Mouse (Mus musculus) midbrain, embryonic 16.5 days (tissue): ENCODE data around the gene Camk1g. TPM values are rescaled to one million over a fixed set of nuclear protein-coding genes. Genes with fewer than 3 reads are reported as not detected.

ENCODE experiments used
- ATAC-seq: fragments of 200-750 bp; cut with Nextera tagmentation; 2 replicates; pipeline ENCODE4 v1.8.0; 2017; ENCODE audit warnings: moderate TSS enrichment
- H3K27ac ChIP-seq: fragments of 300-500 bp; sonication (generic); 2 replicates; pipeline ENCODE4 v1.5.1; 2014; ENCODE audit warnings: mild to moderate bottlenecking, low read length, mixed read lengths
- H3K27me3 ChIP-seq: fragments of 300-500 bp; sonication (generic); 2 replicates; pipeline ENCODE4 v1.6.1; 2014; ENCODE audit warnings: low read depth, low read length, mixed read lengths; ENCODE audit not compliant: control insufficient read depth, insufficient read depth
- H3K36me3 ChIP-seq: fragments of 300-500 bp; sonication (generic); 2 replicates; pipeline ENCODE4 v1.6.1; 2014; ENCODE audit warnings: mild to moderate bottlenecking, low read length, moderate library complexity, mixed read lengths; ENCODE audit not compliant: control insufficient read depth, insufficient read depth
- H3K4me1 ChIP-seq: fragments of 300-500 bp; sonication (generic); 2 replicates; pipeline ENCODE4 v1.6.1; 2014; ENCODE audit warnings: mild to moderate bottlenecking, low read length, mixed read lengths; ENCODE audit not compliant: control insufficient read depth, insufficient read depth
- H3K4me2 ChIP-seq: fragments of 300-500 bp; sonication (generic); 2 replicates; pipeline ENCODE4 v1.6.1; 2014; ENCODE audit warnings: mild to moderate bottlenecking, low read length, mixed read lengths
- H3K4me3 ChIP-seq: fragments of 300-500 bp; sonication (generic); 2 replicates; pipeline ENCODE4 v1.5.1; 2014; ENCODE audit warnings: low read depth, mild to moderate bottlenecking, low read length, moderate library complexity, mixed read lengths
- H3K9ac ChIP-seq: fragments of 300-500 bp; sonication (generic); 2 replicates; pipeline ENCODE4 v1.6.1; 2014; ENCODE audit warnings: low read depth, low read length, mixed read lengths
- H3K9me3 ChIP-seq: fragments of 300-500 bp; sonication (generic); replicated peaks from 2 replicates; pipeline ENCODE4 v1.6.1; 2014; ENCODE audit warnings: mild to moderate bottlenecking, low read length, mixed read lengths; ENCODE audit not compliant: control insufficient read depth, poor library complexity, severe bottlenecking
- WGBS: fragments of 180-500 bp; shearing (Covaris S2); extraction: QIAGEN DNeasy Blood & Tissue Kit; methylation state at CpG from one replicate; pipeline ENCODE4 v1.1.7; 2014; 5-methylcytosine and 5-hydroxymethylcytosine counted together
- polyA plus RNA-seq: library from polyadenylated mRNA; unstranded; fragments of >200 nt; fragmentation: Nextera tagmentation; extraction: Ambion mirVana; gene quantifications from 2 replicates; pipeline ENCODE4 v1.2.1, GENCODE M21; 2015

The Camk1g gene
- polyA plus RNA-seq, 1 experiment from 2014 or later: 53.5 TPM

DNA sequence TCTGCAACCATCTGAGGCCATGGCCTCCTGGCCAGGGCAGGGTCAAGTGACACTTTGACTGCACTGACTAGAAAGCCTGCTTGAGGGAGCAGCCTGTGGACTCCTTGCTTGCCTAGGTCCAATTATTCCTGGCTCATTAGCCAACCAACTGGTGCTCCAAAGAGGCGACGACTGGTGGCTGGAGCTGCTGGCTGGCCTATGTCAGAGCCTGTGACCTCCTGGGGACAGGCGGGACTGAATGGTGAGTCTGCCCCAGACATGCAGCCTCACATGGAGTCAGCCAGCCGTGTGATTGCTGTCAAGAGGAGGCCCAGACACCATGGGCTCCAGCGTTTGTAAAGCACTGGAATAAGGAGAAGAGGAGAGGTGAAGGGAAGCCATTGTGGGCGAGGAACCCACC lies 8.9 kb downstream of the Camk1g start:
- H3K27ac ChIP-seq: no peak overlapping the region
- H3K27me3 ChIP-seq: no peaks in the 10 kb centered on the region
- no peaks in the 10 kb centered on the region for H3K4me1 ChIP-seq
- no peak overlapping the region for H3K4me3 ChIP-seq
- WGBS: 28% methylated on average over 6 of the region's 6 CpGs
- H3K36me3 ChIP-seq: peaks cover 10% of the 10 kb centered on the region; the same call in 1 of the 2 replicates
- no peaks in the 10 kb centered on the region for H3K9me3 ChIP-seq
- no peak for ATAC-seq
- H3K9ac ChIP-seq: no peak overlapping the region
- H3K4me2 ChIP-seq: no peak overlapping the region

DNA sequence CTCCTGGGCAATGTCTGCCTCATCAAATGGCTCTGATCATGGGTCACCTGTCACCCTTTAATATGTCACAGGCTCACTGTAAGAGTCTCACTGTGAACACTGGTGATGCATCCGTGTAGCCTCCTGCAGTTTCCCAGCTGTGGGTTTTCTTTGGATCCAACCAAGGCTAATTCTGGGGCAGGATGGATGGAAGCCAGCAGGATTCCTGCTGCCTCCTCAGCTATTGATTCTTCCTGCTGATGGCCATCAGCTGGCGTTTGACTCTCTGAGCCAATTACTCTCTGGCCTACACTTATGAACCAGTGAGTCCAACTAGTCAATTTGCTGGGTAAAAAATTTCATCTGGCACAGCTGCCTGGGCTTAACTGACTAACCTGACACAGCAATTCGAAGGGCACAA lies 10.9 kb downstream of the Camk1g start:
- Histone ChIP-seq H3K4me1 (no peaks in the 10 kb centered on the region), H3K27me3 (no peaks in the 10 kb centered on the region), H3K9me3 (no peaks in the 10 kb centered on the region), H3K4me3 (no peak overlapping the region), H3K4me2 (no peak overlapping the region), H3K9ac (no peak overlapping the region), H3K36me3 (peaks cover 21% of the 10 kb centered on the region), H3K27ac (no peak overlapping the region)
- 71% methylated on average over 3 of the region's 3 CpGs for WGBS
- no peak for ATAC-seq

DNA sequence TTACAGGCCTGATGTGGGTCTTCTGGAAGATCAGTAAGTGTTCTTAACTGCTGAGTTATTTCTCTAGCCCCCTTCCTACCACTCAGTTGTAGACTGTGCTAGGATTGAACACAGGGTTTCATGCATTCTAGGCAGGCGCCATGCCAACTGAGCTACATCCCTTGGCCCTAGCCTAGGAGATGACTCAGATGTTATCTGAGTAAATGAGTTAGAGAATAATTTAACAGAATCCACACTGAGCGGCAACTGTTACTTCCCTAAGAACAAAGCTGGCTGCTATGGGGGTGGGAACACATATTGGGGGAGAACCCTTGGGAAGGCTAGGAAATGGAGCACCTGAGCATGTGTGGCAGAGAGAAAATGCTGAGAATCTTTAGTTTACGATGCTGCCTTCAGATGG lies 18.5 kb downstream of the Camk1g start:
- WGBS: 89% methylated on average over 3 of the region's 3 CpGs
- Histone ChIP-seq H3K36me3 (peaks cover 67% of the 10 kb centered on the region), H3K27ac (no peak overlapping the region), H3K4me2 (no peak overlapping the region), H3K9ac (no peak overlapping the region), H3K4me1 (no peaks in the 10 kb centered on the region), H3K9me3 (no peaks in the 10 kb centered on the region), H3K4me3 (no peak overlapping the region), H3K27me3 (no peaks in the 10 kb centered on the region)
- no peak for ATAC-seq

- Histone ChIP-seq H3K36me3 (peaks cover 63% of the 10 kb centered on the region), H3K27me3 (no peaks in the 10 kb centered on the region), H3K9ac (no peak overlapping the region), H3K27ac (no peak overlapping the region), H3K4me1 (no peaks in the 10 kb centered on the region), H3K4me3 (no peak overlapping the region), H3K4me2 (no peak overlapping the region), H3K9me3 (no peaks in the 10 kb centered on the region)
- 95% methylated on average over 2 of the region's 2 CpGs for WGBS
- no peak for ATAC-seq
Observed at GRCm38 (mm10) chr1:193350546-193350801, 19.6 kb downstream of the Camk1g start.

GRCm38 (mm10) chr1:193349702-193350545 lies 20.2 kb downstream of the Camk1g start:
- no peaks in the 10 kb centered on the region for H3K9me3 ChIP-seq
- H3K9ac ChIP-seq: no peak overlapping the region
- H3K27ac ChIP-seq: no peak overlapping the region
- 87% methylated on average over 10 of the region's 10 CpGs for WGBS
- H3K36me3 ChIP-seq: peaks cover 62% of the 10 kb centered on the region
- no peak overlapping the region for H3K4me2 ChIP-seq
- no peak for ATAC-seq
- H3K27me3 ChIP-seq: no peaks in the 10 kb centered on the region
- no peaks in the 10 kb centered on the region for H3K4me1 ChIP-seq
- no peak overlapping the region for H3K4me3 ChIP-seq

GRCm38 (mm10) chr1:193348261-193348962 lies 21.7 kb downstream of the Camk1g start:
- no peak for ATAC-seq
- no peak overlapping the region for H3K4me3 ChIP-seq
- no peak overlapping the region for H3K4me2 ChIP-seq
- no peak overlapping the region for H3K27ac ChIP-seq
- H3K9ac ChIP-seq: no peak overlapping the region
- H3K9me3 ChIP-seq: no peaks in the 10 kb centered on the region
- WGBS: 86% methylated on average over 9 of the region's 9 CpGs
- no peaks in the 10 kb centered on the region for H3K27me3 ChIP-seq
- H3K36me3 ChIP-seq: peaks cover 50% of the 10 kb centered on the region
- H3K4me1 ChIP-seq: no peaks in the 10 kb centered on the region

- 77% methylated on average over 3 of the region's 3 CpGs for WGBS
- Histone ChIP-seq H3K9ac (no peak overlapping the region), H3K36me3 (peaks cover 38% of the 10 kb centered on the region), H3K4me1 (no peaks in the 10 kb centered on the region), H3K27ac (no peak overlapping the region), H3K4me3 (no peak overlapping the region), H3K9me3 (no peaks in the 10 kb centered on the region), H3K4me2 (no peak overlapping the region), H3K27me3 (no peaks in the 10 kb centered on the region)
- no peak for ATAC-seq
Observed at GRCm38 (mm10) chr1:193346908-193347307, 23.2 kb downstream of the Camk1g start.

GRCm38 (mm10) chr1:193344976-193345375 lies 25.1 kb downstream of the Camk1g start:
- Histone ChIP-seq H3K27ac (no peak overlapping the region), H3K36me3 (peaks cover 30% of the 10 kb centered on the region), H3K9ac (no peak overlapping the region), H3K4me1 (no peaks in the 10 kb centered on the region), H3K9me3 (no peaks in the 10 kb centered on the region), H3K4me3 (no peak overlapping the region), H3K4me2 (no peak overlapping the region), H3K27me3 (no peaks in the 10 kb centered on the region)
- 13% methylated on average over 2 of the region's 2 CpGs for WGBS
- ATAC-seq: no peak

- 75% methylated on average over 4 of the region's 4 CpGs for WGBS
Observed at GRCm38 (mm10) chr1:193343853-193344252, 26.2 kb downstream of the Camk1g start.

More at GRCm38 (mm10) chr1:193343853-193344252, 26.2 kb downstream of the Camk1g start:
- Histone ChIP-seq H3K36me3 (peaks cover 20% of the 10 kb centered on the region), H3K9ac (no peak overlapping the region), H3K4me1 (no peaks in the 10 kb centered on the region; the same call in 1 of the 2 replicates), H3K4me3 (no peak overlapping the region), H3K27ac (no peak overlapping the region), H3K27me3 (no peaks in the 10 kb centered on the region), H3K4me2 (no peak overlapping the region), H3K9me3 (no peaks in the 10 kb centered on the region)
- ATAC-seq: no peak
